Mouse (Mus musculus) kidney, embryonic 14.5 days (tissue): ENCODE data around the gene Socs5. TPM values are rescaled to one million over a fixed set of nuclear protein-coding genes. Genes with fewer than 3 reads are reported as not detected.
A peak's percentile ranks its signal among the peaks of the same experiment; 100 is the strongest.
"Not testable (repeated sequence)": the region's sequence is repeated elsewhere in the genome, so short reads cannot be mapped to it uniquely, and the experiment has no call there.

Source experiments
- ATAC-seq: fragments of 200-750 bp; cut with Nextera tagmentation; 2 replicates; pipeline ENCODE4 v1.8.0; 2017; ENCODE audit warnings: moderate number of reproducible peaks, mild to moderate bottlenecking, moderate TSS enrichment, moderate library complexity; ENCODE audit not compliant: low FRiP score, low TSS enrichment
- H3K27ac ChIP-seq: fragments of 300-500 bp; sonication (generic); 2 replicates; pipeline ENCODE4 v1.5.1; 2014; ENCODE audit warnings: low read depth, mild to moderate bottlenecking, low read length, moderate library complexity, mixed read lengths
- H3K27me3 ChIP-seq: fragments of 300-500 bp; sonication (generic); 2 replicates; pipeline ENCODE4 v1.6.1; 2014; ENCODE audit warnings: mild to moderate bottlenecking, low read length; ENCODE audit not compliant: control insufficient read depth, insufficient read depth
- H3K36me3 ChIP-seq: fragments of 300-500 bp; sonication (generic); 2 replicates; pipeline ENCODE4 v1.6.1; 2014; ENCODE audit warnings: low read length, mixed read lengths; ENCODE audit not compliant: control insufficient read depth, insufficient read depth
- H3K4me1 ChIP-seq: fragments of 300-500 bp; sonication (generic); 2 replicates; pipeline ENCODE4 v1.6.1; 2014; ENCODE audit warnings: low read length, mixed read lengths; ENCODE audit not compliant: control insufficient read depth, insufficient read depth
- H3K4me2 ChIP-seq: fragments of 300-500 bp; sonication (generic); replicated peaks from 2 replicates; pipeline ENCODE4 v1.6.1; 2014; ENCODE audit warnings: low read depth, mild to moderate bottlenecking, low read length
- H3K4me3 ChIP-seq: fragments of 300-500 bp; sonication (generic); 2 replicates; pipeline ENCODE4 v1.5.1; 2014; ENCODE audit warnings: mild to moderate bottlenecking, low read length
- H3K9ac ChIP-seq: fragments of 300-500 bp; sonication (generic); 2 replicates; pipeline ENCODE4 v1.6.1; 2014; ENCODE audit warnings: low read depth, mild to moderate bottlenecking, low read length, moderate library complexity
- H3K9me3 ChIP-seq: fragments of 300-500 bp; sonication (generic); 2 replicates; pipeline ENCODE4 v1.6.1; 2016; ENCODE audit warnings: low read length; ENCODE audit not compliant: control insufficient read depth
- WGBS: fragments of 180-500 bp; shearing (Covaris S2); extraction: QIAGEN DNeasy Blood & Tissue Kit; methylation state at CpG from one replicate; pipeline ENCODE4 v1.1.7; 2014; 5-methylcytosine and 5-hydroxymethylcytosine counted together
- polyA plus RNA-seq: library from polyadenylated mRNA; unstranded; fragments of >200 nt; fragmentation: Nextera tagmentation; extraction: Ambion mirVana; gene quantifications from 2 replicates; pipeline ENCODE4 v1.2.1, GENCODE M21; 2014

Gene Socs5
- polyA plus RNA-seq = 17.5 and 24.5 TPM in 2 replicates

- H3K4me3 ChIP-seq = peak within 1 kb of the TSS; percentile 80
- no peaks in the 10 kb centered on the region for H3K27me3 ChIP-seq
- H3K4me2 ChIP-seq = peak within 1 kb of the TSS; percentile 83
- peak within 1 kb of the TSS; percentile 21; the same call in 1 of the 2 replicates for H3K27ac ChIP-seq
- H3K36me3 ChIP-seq = no peaks in the 10 kb centered on the region
- peak within 1 kb of the TSS; percentile 94 for H3K9ac ChIP-seq
- ATAC-seq = peak; percentile 85
- peaks cover 14% of the 10 kb centered on the region; the same call in 1 of the 2 replicates for H3K4me1 ChIP-seq
- under 1% methylated on average over 52 of the region's 73 CpGs for WGBS
- H3K9me3 ChIP-seq = no peaks in the 10 kb centered on the region
These were observed at the start of gene Socs5 for GRCm38 (mm10) chr17:87107623-87108221. Gene Socs5, plus strand, starts transcription at chr17:87107679.

- Histone ChIP-seq H3K4me3 (no peak overlapping the region), H3K27me3 (no peaks in the 10 kb centered on the region), H3K4me2 (no peak overlapping the region), H3K9me3 (no peaks in the 10 kb centered on the region), H3K27ac (peak overlapping the region; percentile 31; the same call in 1 of the 2 replicates), H3K9ac (no peak overlapping the region), H3K36me3 (no peaks in the 10 kb centered on the region), H3K4me1 (peaks cover 17% of the 10 kb centered on the region; the same call in 1 of the 2 replicates)
- ATAC-seq = no peak
- 84% methylated on average over 9 of the region's 9 CpGs for WGBS
These were observed 44.8 kb upstream of the Socs5 start for GRCm38 (mm10) chr17:87062639-87063038.

GRCm38 (mm10) chr17:87063461-87063860 lies 44.0 kb upstream of the Socs5 start:
- ATAC-seq = peak; percentile 86
- WGBS = 27% methylated on average over 7 of the region's 7 CpGs
- H3K27me3 ChIP-seq = no peaks in the 10 kb centered on the region
- H3K9ac ChIP-seq = no peak overlapping the region
- no peaks in the 10 kb centered on the region for H3K9me3 ChIP-seq
- H3K4me3 ChIP-seq = no peak overlapping the region
- no peak overlapping the region for H3K4me2 ChIP-seq
- peaks cover 15% of the 10 kb centered on the region; the same call in 1 of the 2 replicates for H3K4me1 ChIP-seq
- H3K27ac ChIP-seq = peak overlapping the region; percentile 43; the same call in 1 of the 2 replicates
- H3K36me3 ChIP-seq = no peaks in the 10 kb centered on the region

GRCm38 (mm10) chr17:87063969-87064368 lies 43.5 kb upstream of the Socs5 start:
- Histone ChIP-seq H3K9me3 (no peaks in the 10 kb centered on the region), H3K27me3 (no peaks in the 10 kb centered on the region), H3K9ac (no peak overlapping the region), H3K36me3 (no peaks in the 10 kb centered on the region), H3K4me3 (no peak overlapping the region), H3K4me1 (peaks cover 15% of the 10 kb centered on the region; the same call in 1 of the 2 replicates), H3K27ac (peak overlapping the region; percentile 43; the same call in 1 of the 2 replicates), H3K4me2 (no peak overlapping the region)
- 53% methylated on average over 6 of the region's 6 CpGs for WGBS
- ATAC-seq = no peak

GRCm38 (mm10) chr17:87068997-87069396 lies 38.5 kb upstream of the Socs5 start:
- ATAC-seq = no peak
- no peak overlapping the region for H3K27ac ChIP-seq
- no peaks in the 10 kb centered on the region for H3K27me3 ChIP-seq
- H3K4me2 ChIP-seq = no peak overlapping the region
- peaks cover under 1% of the 10 kb centered on the region; the same call in 1 of the 2 replicates for H3K4me1 ChIP-seq
- H3K36me3 ChIP-seq = no peaks in the 10 kb centered on the region
- H3K9me3 ChIP-seq = no peaks in the 10 kb centered on the region
- WGBS = 92% methylated on average over 4 of the region's 4 CpGs
- H3K4me3 ChIP-seq = no peak overlapping the region
- H3K9ac ChIP-seq = no peak overlapping the region

GRCm38 (mm10) chr17:87072183-87072582 lies 35.3 kb upstream of the Socs5 start:
- H3K4me1 ChIP-seq, ATAC-seq, H3K4me3 ChIP-seq, H3K27ac ChIP-seq, H3K9me3 ChIP-seq, H3K4me2 ChIP-seq, H3K27me3 ChIP-seq, H3K36me3 ChIP-seq, H3K9ac ChIP-seq: not testable (repeated sequence)
- WGBS = 81% methylated on average over 1 of the region's 1 CpGs

- WGBS = 50% methylated on average over 5 of the region's 5 CpGs
- Histone ChIP-seq H3K27ac (no peak overlapping the region), H3K4me2 (no peak overlapping the region), H3K9me3 (0 out of 2 replicates have a peak, but pooled peaks cover 2% of the 10 kb centered on the region), H3K4me1 (no peaks in the 10 kb centered on the region), H3K9ac (no peak overlapping the region), H3K36me3 (no peaks in the 10 kb centered on the region), H3K4me3 (no peak overlapping the region), H3K27me3 (no peaks in the 10 kb centered on the region)
- no peak for ATAC-seq
These were observed 34.6 kb upstream of the Socs5 start for GRCm38 (mm10) chr17:87072766-87073440.

- 0 out of 2 replicates have a peak, but pooled peaks cover 2% of the 10 kb centered on the region for H3K9me3 ChIP-seq
- no peak overlapping the region for H3K4me3 ChIP-seq
- no peak overlapping the region for H3K27ac ChIP-seq
- no peaks in the 10 kb centered on the region for H3K27me3 ChIP-seq
- H3K9ac ChIP-seq = no peak overlapping the region
- H3K4me2 ChIP-seq = no peak overlapping the region
- H3K4me1 ChIP-seq = no peaks in the 10 kb centered on the region
- ATAC-seq = no peak
- no peaks in the 10 kb centered on the region for H3K36me3 ChIP-seq
These were observed 34.0 kb upstream of the Socs5 start for GRCm38 (mm10) chr17:87073470-87073869.

- H3K4me1 ChIP-seq, ATAC-seq, H3K36me3 ChIP-seq, H3K9me3 ChIP-seq, H3K27ac ChIP-seq, H3K9ac ChIP-seq, H3K27me3 ChIP-seq, H3K4me3 ChIP-seq, H3K4me2 ChIP-seq: not testable (repeated sequence)
- 96% methylated on average over 17 of the region's 17 CpGs for WGBS
These were observed 29.3 kb upstream of the Socs5 start for GRCm38 (mm10) chr17:87078217-87078616.
